Mouse (Mus musculus) cerebellum, adult (tissue): Measurements from ENCODE around the gene Gm45785.

Experiments
- ATAC-seq: cut with Nextera tagmentation; 2 replicates; pipeline ENCODE4 v1.9.2; 2017; ENCODE audit warnings: mild to moderate bottlenecking, moderate library complexity, mixed read lengths; ENCODE audit not compliant: insufficient number of reproducible peaks, low FRiP score, low TSS enrichment

Gm45785 gene

DNA sequence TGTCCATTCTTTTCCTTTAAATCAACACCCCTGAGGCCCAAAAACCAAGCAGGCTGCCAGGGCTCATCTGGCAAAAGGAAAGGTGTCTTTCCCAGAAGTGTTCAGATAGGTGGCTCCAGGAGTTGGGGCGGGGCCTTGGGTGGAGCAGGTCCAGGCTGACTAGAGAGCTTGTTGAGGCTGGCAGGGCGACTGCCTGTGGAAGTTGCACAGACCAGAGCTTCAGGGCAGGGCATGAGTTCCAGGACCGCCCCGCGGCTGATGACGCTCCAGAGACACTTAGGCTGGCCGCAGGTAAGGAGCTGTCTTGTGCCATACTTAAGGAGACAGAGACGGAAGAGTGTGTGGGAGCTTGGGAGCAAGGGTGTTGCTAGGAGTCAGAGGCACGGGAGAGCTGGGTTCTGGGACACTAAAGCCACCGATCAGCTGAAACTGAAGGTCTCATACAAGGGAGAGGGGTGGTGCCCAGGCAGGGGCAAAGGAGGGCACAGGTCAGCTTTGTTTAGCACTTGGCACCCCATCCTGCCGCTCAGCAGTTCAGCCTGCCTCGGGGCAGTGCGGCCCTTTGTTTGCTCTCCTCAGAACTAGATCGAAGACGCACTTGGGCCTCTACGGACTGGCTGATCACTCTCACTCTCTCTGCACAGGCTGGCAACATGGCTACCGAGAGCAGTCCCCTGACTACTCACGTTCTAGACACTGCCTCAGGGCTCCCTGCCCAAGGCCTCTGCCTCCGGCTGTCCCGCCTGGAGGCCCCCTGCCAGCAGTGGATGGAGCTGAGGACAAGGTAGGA is 21.0 kb downstream of the Gm45785 start, which contains the start of gene Urah:
Gene Urah (plus strand): TSS at position 51 of the 790 bp plus-strand sequence.
- ATAC-seq = no peak

DNA sequence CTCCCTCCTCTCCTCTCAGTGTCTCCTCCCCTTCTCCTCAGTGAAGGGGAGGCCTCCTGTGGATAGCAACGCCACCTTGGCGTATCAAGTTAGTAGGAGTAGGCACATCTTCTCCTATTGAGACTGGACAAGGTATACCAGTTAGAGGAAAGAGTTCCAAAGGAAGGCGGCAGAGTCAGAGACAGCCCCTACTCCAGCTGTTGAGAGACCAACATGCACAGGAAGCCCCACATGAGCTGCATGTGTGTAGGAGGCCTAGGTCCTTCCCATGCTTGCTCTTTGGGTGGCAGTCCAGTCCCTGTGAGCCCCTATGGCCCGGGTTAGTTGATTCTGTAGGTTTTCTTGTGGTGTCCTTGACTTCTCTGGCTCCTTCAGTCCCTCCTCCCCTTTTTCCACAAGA is 22.8 kb downstream of the Gm45785 start:
- ATAC-seq = no peak

DNA sequence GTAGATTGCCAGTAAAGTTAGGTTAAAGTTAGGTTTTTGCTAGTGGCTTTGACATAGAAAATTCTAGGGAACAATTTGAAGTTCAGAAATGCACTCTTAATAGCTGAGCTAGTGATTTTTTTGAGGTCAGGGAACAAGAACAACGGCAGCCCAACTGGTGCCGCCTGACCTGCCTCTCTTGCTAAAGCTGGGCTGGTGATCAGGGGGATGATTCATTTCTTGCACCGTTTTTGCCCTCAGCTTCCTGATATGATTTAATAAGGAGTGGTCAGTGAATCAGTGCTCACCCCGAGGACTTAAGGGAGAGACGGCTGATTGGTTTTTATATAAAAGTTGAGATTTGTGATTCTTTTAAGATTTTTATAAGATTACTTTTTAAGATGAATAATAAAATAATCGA is 24.7 kb downstream of the Gm45785 start:
- ATAC-seq = no peak

DNA sequence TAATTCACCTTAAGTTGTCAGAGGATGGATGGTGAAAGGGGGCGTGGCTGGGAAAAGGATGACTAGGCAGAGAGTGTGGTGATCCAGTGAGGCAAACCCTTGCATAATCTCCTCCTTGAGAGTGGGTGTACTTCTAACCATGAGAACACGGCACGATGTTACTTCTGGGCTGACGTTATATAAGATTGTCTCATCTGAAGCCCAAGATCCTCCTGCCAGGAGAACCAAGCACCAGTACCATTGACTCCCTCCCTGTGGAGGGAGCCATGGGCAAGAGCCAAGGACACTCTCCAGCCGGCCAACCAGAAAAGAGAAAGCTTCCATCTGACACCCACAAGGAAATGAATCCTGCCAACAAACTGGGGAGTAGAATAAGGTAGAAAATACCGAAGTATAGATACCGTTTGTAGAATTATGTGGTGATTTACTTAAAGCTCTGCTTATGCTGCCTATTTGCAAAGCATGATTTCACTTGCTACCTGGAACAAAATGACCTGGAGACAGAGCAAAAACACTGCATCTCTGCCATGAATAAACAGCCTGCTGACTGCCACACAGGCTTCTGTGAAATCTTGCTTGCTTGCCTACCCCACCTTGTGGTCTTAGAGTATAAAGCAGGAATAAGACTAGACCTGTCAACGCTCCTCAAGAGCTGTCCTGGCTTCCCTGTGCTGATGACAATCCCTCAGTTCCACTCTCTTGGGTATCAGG is 27.8 kb downstream of the Gm45785 start:
- peak; percentile 83 for ATAC-seq

DNA sequence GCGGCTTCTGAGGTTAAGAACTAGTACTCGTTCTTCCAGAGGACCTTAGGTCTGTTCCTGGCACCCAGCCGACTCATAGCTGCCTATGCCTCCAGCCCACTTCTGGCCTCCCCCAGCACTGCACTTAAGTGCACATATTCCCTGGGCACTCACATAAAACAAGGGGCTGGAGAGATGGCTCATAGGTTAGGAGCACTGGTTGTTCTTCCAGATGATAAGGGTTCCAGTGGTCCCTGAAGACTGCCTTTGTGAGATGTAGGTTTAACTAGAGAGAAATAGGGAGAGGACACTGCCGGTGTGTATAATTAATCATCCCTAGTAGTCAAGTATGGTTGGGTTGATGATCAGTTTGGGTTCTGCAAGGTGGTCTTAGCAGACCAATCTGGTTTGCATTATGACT is 33.4 kb downstream of the Gm45785 start:
- ATAC-seq = no peak

DNA sequence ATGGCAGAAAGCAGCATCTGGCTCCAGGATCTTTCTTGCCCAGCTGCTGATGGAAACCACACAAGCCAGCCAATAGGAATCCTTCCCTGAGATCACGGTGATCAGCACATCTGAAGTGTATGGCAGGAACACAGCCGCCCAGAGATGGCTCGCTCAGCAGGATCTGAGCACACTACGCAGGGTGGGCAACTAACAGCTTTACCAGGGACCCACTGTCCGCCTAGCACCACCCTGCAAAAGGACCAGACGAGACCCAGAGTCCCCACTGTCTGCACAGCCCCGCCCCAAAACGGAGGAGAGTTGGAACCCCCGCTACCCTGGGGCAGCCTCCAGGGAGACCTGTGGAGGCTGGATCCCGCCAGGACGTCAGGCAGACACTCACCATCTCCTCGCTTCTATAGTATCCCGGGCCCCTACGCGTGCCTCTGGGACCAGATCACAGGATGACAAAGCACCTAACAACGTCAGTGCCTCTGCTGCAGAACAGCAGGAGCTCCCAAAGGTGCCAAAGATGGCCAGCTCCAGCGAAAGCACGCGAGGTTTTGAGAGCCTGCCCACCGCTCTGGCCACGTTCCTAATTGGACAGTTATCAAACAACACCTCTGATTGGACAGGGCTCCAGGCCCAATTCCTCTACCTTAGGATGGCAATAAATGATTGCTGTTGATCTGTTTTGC is 34.3 kb downstream of the Gm45785 start, which contains the start of gene Zfp941:
Gene Zfp941 (minus strand): TSS at position 526 of the 677 bp plus-strand sequence.
- ATAC-seq = peak; percentile 72; the same call in 1 of the 2 replicates

DNA sequence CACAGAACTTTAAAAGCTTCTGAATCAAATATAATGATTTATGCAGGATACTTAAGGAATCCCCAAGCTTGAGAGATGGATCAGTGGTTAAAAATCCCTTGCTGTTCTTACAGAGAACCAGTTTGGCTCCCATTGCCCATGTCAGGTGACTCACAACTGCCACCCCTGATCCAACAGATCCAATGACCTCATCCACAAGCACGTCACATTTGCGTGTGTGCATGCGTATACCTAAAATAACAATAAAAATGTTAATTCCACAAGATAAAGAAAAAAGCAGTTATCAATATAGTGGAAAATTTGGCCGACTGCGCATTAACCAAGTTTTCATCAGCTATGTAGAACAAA is 34.9 kb downstream of the Gm45785 start:
- no peak; the same call in 1 of the 2 replicates for ATAC-seq

DNA sequence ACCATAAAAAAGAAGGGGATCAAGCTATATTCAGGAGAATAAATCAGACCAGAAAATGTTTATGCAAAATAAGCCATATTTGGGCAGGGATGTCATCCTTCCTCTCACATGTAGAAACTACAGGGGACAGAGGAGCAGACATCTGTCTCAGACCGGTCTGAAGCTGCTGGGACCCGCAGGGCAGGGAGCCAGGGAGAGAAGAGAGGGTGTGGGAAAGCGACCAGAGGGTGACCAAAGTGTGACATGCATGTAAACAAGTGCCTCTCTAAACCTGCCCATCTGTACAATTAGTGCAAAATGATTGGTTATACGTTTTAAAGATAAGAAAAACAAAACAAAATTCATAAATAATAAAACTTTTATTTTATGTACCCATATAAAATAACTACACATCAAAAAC is 36.0 kb downstream of the Gm45785 start:
- ATAC-seq = no peak

DNA sequence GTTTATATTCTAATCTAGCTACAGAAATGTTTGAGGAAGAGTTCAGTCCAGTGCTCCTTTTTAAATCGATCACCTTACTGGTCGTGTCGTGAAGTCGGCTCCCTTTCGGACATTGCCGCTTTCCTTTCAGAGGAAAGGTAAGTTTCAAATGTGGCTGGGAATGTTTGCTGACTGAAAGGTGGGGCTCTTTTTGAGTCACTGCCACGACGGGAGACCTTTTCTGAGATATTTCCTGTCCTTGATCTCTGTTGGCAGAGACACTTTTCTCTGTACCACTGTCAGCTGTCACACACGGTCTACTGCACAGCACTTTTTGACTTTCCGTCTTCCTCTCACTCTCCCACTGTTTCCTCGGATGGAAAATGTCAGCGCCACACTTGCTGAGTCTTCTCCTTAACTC is 43.3 kb downstream of the Gm45785 start:
- ATAC-seq = no peak

DNA sequence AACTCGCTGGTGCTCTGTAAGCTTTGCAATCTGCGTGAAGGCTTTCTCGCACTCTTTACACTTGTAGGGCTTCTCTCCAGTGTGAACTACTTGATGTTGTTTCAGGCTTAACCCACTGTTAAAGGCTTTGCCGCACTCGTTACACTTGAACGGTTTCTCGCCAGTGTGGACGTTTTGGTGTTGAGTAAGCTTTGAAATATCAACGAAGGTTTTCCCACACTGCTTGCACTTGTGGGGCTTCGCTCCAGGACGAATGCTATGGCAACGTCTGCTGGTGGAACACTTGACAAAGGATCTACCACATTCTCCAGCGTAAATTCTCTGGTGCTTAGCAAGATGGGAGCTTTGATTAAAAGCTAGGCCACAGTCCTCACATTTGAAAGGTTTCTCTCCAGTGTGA is 44.4 kb downstream of the Gm45785 start:
- no peak for ATAC-seq

DNA sequence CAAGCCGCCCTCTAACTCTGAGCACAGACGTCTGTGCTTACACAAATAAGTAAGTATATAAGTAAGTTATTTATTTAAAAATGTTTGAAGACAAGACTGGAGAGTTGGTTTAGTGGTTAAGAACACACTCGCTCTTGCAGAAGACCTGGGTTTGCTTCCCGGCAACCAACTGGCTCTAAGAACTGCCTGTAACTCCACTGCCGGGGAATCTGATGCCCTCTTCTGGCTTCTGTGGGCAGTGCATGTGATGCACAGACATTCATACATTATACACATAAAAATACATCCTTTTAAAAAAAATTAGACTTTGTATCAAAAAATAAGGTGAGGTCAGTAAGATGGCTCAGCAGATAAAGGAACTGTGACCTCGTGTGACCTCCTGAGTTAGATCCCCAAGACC is 45.6 kb downstream of the Gm45785 start:
- no peak for ATAC-seq

DNA sequence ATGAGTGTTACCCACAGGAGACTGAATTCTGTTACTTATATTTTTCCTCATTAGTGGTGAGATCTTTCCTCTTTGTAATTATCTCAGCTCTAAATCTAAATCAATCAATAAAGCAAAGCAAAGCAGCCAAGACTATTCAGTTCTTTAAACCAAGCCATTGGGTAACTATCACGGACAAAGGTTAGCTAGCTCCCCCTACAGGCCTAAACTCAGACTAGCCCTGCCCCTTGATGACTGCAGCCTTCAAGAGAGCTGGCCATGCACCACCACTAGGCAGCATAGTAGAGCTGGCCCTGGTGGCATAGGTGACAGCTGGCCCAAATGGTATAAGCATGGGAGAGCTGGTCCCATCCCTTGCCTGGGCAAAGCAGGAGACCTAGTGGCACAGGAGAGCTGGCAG is 50.4 kb downstream of the Gm45785 start:
- 0 out of 2 replicates have a peak, but pooled peaks have one; percentile 61 for ATAC-seq

DNA sequence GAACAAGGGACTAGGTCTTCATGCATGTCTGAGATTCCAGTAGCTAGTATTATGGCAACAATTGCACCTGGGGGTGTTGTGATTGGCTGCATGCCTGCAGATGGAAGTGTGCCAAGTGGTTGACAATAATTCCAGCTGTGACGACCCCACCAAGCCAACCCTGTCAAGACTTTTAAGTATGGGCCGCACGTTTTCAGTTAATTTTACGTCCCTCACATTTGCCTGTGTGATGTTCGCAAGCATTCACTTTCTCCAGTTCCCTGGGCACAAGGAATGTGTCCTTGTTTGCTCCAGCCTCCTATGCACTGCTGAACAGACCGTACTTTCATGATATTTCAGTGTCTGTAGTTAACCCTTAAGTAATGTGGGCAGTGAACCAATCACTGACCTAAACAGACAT is 53.5 kb downstream of the Gm45785 start:
- no peak for ATAC-seq

DNA sequence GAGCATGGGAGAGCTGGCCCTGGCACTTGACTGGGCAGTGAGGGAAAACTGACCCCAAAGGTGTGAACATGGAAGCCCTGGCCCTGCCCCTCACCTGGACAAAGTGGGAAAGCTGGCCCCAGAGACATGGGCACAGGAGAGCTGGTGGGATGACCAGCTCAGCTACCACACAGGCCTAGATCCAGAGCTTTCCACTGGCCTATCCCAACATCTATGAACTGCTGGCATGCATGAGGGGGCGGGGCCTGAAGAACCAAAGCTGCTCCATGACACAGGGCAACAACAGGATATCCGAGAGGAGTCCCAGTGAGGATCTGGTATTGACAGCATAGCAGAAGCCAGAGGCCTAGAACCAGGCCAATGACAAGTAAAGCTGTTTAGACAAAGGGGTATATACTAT is 57.9 kb downstream of the Gm45785 start:
- ATAC-seq = no peak

DNA sequence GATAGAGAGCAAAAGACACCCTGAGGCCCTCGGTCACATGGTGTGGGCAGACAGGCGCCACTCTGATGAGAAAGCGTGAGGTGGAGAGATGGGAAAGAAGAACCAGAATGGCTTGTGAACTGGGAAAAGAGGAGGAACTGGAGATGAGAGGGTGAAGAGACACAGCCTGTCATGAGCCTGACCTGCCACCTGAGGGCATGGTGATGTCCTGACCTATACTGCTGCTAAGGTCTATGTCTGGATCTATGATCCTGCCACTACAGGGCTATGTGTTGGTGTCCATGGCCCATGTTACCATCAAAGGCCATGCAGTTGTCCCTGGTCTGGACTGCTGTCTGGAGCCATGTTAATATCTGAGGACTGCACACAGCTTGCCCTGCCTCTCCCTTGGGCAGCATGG is 58.5 kb downstream of the Gm45785 start:
- ATAC-seq = no peak

DNA sequence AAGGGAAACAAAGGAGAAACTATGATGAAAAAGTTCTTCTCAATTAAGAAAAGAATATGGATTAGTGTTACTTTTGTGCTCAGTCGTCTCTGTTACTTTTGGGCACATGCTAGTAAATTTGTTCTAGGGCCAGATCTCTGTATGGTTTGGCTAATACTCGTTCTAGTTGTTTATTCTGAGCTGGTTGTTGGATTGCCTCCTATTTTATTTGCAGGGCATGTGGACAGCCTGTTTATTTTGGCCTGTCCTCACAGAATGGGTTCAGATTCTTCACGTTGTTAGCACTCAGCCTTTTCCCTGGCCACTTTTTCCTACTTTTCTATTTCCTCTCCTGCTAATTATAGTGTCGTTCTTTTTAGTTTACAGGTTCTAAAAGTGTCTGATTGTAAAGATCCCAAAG is 62.6 kb downstream of the Gm45785 start:
- no peak for ATAC-seq

DNA sequence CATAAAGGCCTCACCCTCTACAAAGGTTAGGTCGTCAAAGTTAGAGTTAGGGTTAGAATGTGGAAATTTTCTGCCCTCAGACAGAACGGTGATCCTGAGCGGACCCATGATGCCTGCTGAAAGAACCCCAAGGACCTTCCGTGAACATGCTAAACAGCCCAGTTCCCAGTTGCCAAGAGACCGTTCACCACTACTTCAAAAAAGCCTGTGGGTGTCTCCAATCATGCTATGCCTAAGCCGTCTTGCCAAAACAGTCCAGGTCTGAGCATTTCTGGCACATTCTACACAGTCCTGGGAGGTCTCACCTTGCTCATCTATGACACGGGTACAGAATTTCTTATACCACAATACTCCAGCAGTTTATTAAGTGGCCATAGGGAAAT is 68.1 kb downstream of the Gm45785 start:
- no peak for ATAC-seq

DNA sequence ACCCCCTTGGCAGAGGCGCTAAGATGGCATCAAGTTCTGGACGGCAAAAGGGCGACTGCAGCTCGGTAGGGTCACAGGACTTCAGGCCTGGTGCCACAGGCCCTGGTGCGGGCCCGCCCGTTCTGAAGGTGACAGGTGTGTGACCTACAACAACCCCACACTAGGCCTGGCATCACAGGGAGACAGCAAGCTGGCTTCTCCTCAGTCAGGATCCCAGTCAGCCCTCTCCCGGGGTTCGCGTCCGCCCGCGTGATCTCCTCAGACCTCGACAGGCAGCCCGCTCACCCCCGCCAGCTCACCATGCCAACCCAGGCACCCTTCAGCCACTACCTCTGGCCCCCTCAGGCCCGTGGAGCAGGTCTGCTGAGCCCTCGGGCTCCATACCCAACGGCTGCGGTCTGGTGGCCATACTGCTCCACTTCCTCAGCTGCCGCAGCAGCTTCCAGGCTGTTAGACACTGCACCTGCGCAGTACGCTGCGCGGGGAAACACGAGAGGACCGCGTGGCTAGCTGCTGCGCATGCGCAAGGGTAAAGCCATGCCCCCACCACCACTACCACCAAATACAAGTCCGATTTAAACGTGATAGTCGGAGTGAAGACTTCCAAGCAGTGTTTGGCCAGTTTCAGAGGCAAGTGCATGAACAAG is 68.6 kb downstream of the Gm45785 start, which contains the start of gene Syce1:
Gene Syce1 (minus strand): TSS at position 447 of the 647 bp plus-strand sequence.
- ATAC-seq = no peak

DNA sequence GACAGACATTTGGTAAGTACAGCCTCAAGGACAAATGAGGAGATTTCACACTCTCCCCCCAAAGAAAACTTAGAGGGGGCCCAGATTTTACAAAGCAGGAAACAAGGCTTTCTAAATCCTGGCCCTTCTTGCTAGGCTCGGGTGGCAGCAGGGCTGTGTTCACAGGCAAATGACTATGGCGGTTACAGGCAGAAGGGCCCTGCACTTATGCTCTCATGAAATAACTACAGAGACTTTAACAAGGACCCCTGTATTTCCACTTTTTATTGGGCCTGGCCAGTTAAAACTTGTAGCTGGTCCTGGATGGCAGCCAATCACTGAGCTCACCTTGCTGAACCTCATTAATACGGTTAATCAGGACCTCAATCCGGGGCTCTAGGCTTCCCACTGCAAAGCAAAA is 75.6 kb downstream of the Gm45785 start:
- ATAC-seq = no peak
